Mouse (Mus musculus): ENCODE data around the gene Lsm4.

GRCm38 (mm10) chr8:70657739-70658138 lies 15.3 kb upstream of the Lsm4 start:
- TF ChIP-seq CTCF (IDR thresholded peaks at IDR 0.05; ENCODE audit: low read depth, low read length) (no peak), POLR2A (IDR thresholded peaks at IDR 0.05; ENCODE audit: extremely low read depth, insufficient read depth, low read length) (no peak)

Measured in liver, adult 2 months (tissue).